Mouse (Mus musculus) heart, postnatal 0 days (tissue): ENCODE data around the gene BC035044.

ENCODE experiments used
- CTCF ChIP-seq: IDR thresholded peaks from 2 replicates; pipeline ENCODE4 v1.5.1; 2016; ENCODE audit warnings: antibody characterized with exemption, control low read depth, low read depth
- EP300 ChIP-seq: IDR thresholded peaks from 2 replicates; pipeline ENCODE4 v1.6.1; 2016; ENCODE audit warnings: antibody characterized with exemption, low read depth

DNA sequence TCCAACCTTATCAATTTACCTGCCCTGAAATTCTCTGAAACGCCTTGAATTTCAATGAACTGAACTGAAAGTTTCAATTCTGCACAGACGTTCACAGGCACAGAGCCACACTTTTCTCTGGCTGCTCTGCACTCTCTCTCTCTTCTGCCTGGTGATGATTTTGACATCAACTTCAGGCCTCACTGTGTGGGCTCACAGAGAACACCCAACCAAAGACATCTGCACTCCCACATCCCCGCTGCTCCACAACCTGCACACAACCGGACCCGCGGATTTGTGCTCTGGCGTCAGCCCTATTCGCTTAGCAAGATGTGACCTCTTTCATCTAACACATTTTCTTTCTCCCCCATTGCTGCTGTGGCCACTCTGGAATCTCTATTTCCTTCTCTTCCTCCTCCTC is 46.8 kb downstream of the BC035044 start:
- TF ChIP-seq CTCF (no peak), EP300 (no peak)
